Mouse (Mus musculus) ES-Bruce4 (cell line): Measurements from ENCODE around the gene Serpina9. TPM values are rescaled to one million over a fixed set of nuclear protein-coding genes. Genes with fewer than 3 reads are reported as not detected.

Experiments used
- H3K27ac ChIP-seq: 2 replicates; pipeline ENCODE4 v1.5.1; 2012; ENCODE audit warnings: low read length, inconsistent platforms; ENCODE audit not compliant: insufficient read depth
- H3K27me3 ChIP-seq: 2 replicates; pipeline ENCODE4 v1.6.1; 2012; ENCODE audit warnings: mild to moderate bottlenecking, low read length, inconsistent platforms; ENCODE audit not compliant: control insufficient read depth, poor library complexity, insufficient read depth, severe bottlenecking
- H3K36me3 ChIP-seq: 2 replicates; pipeline ENCODE4 v1.6.1; 2012; ENCODE audit warnings: inconsistent platforms, mild to moderate bottlenecking, low read length, moderate library complexity; ENCODE audit not compliant: control insufficient read depth, poor library complexity, insufficient read depth, severe bottlenecking
- H3K4me1 ChIP-seq: one replicate; pipeline ENCODE4 v1.8.1; 2011; ENCODE audit warnings: low read length; ENCODE audit not compliant: control insufficient read depth, insufficient read depth
- H3K4me3 ChIP-seq: 2 replicates; pipeline ENCODE4 v1.5.1; 2011; ENCODE audit warnings: low read depth, mild to moderate bottlenecking, low read length
- H3K9ac ChIP-seq: 2 replicates; pipeline ENCODE4 v1.6.1; 2012; ENCODE audit warnings: low read depth, mild to moderate bottlenecking, inconsistent platforms; ENCODE audit not compliant: poor library complexity, severe bottlenecking
- H3K9me3 ChIP-seq: replicated peaks from 2 replicates; pipeline ENCODE4 v1.6.1; 2012; ENCODE audit warnings: mild to moderate bottlenecking, low read length, inconsistent platforms; ENCODE audit not compliant: control insufficient read depth, poor library complexity, insufficient read depth, severe bottlenecking
- CTCF ChIP-seq: IDR thresholded peaks from one replicate; pipeline ENCODE4 v1.8.1; 2011; ENCODE audit warnings: low read depth, low read length
- EP300 ChIP-seq: IDR thresholded peaks from 2 replicates; pipeline ENCODE4 v1.6.1; 2011; ENCODE audit warnings: low read depth, low read length; ENCODE audit not compliant: insufficient read depth
- POLR2A ChIP-seq: IDR thresholded peaks from one replicate; pipeline ENCODE4 v1.8.1; 2011; ENCODE audit warnings: low read length; ENCODE audit not compliant: insufficient read depth
- polyA plus RNA-seq: library from polyadenylated mRNA; stranded (reverse); fragments of >200 nt; gene quantifications from 2 replicates; pipeline ENCODE4 v1.2.4, GENCODE M21; 2011; ENCODE audit warnings: low read depth; ENCODE audit not compliant: missing spikeins, insufficient read depth, insufficient read length

Gene Serpina9
- polyA plus RNA-seq: not detected in 2 replicates

- no peaks in the 10 kb centered on the region for H3K36me3 ChIP-seq
- no peak within 1 kb of the TSS for H3K4me3 ChIP-seq
- no peaks in the 10 kb centered on the region for H3K4me1 ChIP-seq
- H3K9ac ChIP-seq: no peak within 1 kb of the TSS
- H3K27ac ChIP-seq: no peak within 1 kb of the TSS
- TF ChIP-seq CTCF (no peak), EP300 (no peak), POLR2A (no peak)
- H3K27me3 ChIP-seq: no peaks in the 10 kb centered on the region
- H3K9me3 ChIP-seq: no peaks in the 10 kb centered on the region; the same call in 1 of the 2 replicates
Observed at GRCm38 (mm10) chr12:104013620-104014019, at the start of gene Serpina9. Serpina9 (minus strand) TSS chr12:104013755.

GRCm38 (mm10) chr12:104061862-104062261, 48.3 kb upstream of the Serpina9 start:
- H3K27ac ChIP-seq: no peak overlapping the region
- no peak overlapping the region for H3K4me3 ChIP-seq
- no peaks in the 10 kb centered on the region for H3K36me3 ChIP-seq
- H3K9me3 ChIP-seq: no peaks in the 10 kb centered on the region
- no peaks in the 10 kb centered on the region for H3K4me1 ChIP-seq
- H3K9ac ChIP-seq: no peak overlapping the region
- no peaks in the 10 kb centered on the region for H3K27me3 ChIP-seq
- TF ChIP-seq CTCF (no peak), EP300 (no peak), POLR2A (no peak)

GRCm38 (mm10) chr12:104060126-104060525, 46.6 kb upstream of the Serpina9 start:
- Histone ChIP-seq H3K27me3 (no peaks in the 10 kb centered on the region), H3K9me3 (no peaks in the 10 kb centered on the region), H3K4me3 (no peak overlapping the region), H3K9ac (no peak overlapping the region), H3K27ac (no peak overlapping the region), H3K36me3 (no peaks in the 10 kb centered on the region), H3K4me1 (no peaks in the 10 kb centered on the region)
- TF ChIP-seq CTCF: no peak
- TF ChIP-seq EP300: no peak
- no peak for TF ChIP-seq POLR2A

- no peaks in the 10 kb centered on the region for H3K9me3 ChIP-seq
- no peak overlapping the region for H3K27ac ChIP-seq
- no peaks in the 10 kb centered on the region for H3K36me3 ChIP-seq
- no peak overlapping the region for H3K4me3 ChIP-seq
- no peak for TF ChIP-seq EP300
- H3K27me3 ChIP-seq: no peaks in the 10 kb centered on the region
- no peak overlapping the region for H3K9ac ChIP-seq
- no peaks in the 10 kb centered on the region for H3K4me1 ChIP-seq
Observed at GRCm38 (mm10) chr12:104057531-104057930, 44.0 kb upstream of the Serpina9 start.

- Histone ChIP-seq H3K27me3 (no peaks in the 10 kb centered on the region), H3K36me3 (no peaks in the 10 kb centered on the region), H3K4me3 (no peak overlapping the region), H3K9me3 (no peaks in the 10 kb centered on the region), H3K9ac (no peak overlapping the region), H3K4me1 (no peaks in the 10 kb centered on the region), H3K27ac (no peak overlapping the region)
- no peak for TF ChIP-seq EP300
- TF ChIP-seq POLR2A: no peak
- no peak for TF ChIP-seq CTCF
Observed at GRCm38 (mm10) chr12:104057050-104057449, 43.5 kb upstream of the Serpina9 start.

GRCm38 (mm10) chr12:104055755-104056154, 42.2 kb upstream of the Serpina9 start:
- H3K9me3 ChIP-seq: no peaks in the 10 kb centered on the region
- no peak for TF ChIP-seq CTCF
- no peak for TF ChIP-seq POLR2A
- TF ChIP-seq EP300: no peak
- H3K4me1 ChIP-seq: no peaks in the 10 kb centered on the region
- H3K27me3 ChIP-seq: no peaks in the 10 kb centered on the region
- no peak overlapping the region for H3K9ac ChIP-seq
- H3K4me3 ChIP-seq: no peak overlapping the region
- H3K36me3 ChIP-seq: no peaks in the 10 kb centered on the region
- no peak overlapping the region for H3K27ac ChIP-seq
